ENCODE assay signal across 29 mouse cellular contexts in the genomic region with DNA sequence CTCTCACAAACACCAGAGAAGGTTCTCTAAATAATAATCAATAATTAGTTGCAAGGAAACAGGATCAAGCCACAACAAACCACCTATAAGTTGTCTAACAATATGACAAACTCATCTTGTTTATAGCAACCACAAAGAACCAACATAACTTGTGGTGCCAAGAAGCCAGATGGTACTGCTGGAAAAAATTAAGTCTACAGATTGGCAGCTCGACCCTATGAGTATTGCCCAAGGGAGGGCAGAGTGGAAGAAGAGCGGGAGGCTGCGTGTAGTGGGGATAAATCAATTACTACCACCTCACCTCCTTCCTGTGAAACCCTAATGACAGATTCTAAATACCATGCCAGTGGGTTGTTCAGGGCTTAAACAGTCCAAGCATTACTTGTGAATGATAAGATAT. TPM values are rescaled to one million over a fixed set of nuclear protein-coding genes. Genes with fewer than 3 reads are reported as not detected.
A peak's percentile ranks its signal among the peaks of the same experiment; 100 is the strongest.
DNase-seq lines count a peak whose midpoint lies in the region; ATAC-seq and TF ChIP-seq lines count a peak whose summit lies in the region.
"Had no signal": no experiment of that assay in that cellular context is flagged by ENCODE, and none has a peak within 500 bp of the region (broad histone marks: within the 10 kb centered on the region; RNA-seq: fewer than 3 reads in every experiment).

No protein-coding gene starts in this region.

- no peaks in the 10 kb centered on the region for H3K4me1 ChIP-seq in forebrain, postnatal 0 days (ENCODE audit: insufficient read depth)
- H3K4me1 ChIP-seq in forebrain, embryonic 15.5 days: 0 out of 2 replicates have a peak, but pooled peaks cover 5% of the 10 kb centered on the region
- peaks cover 7% of the 10 kb centered on the region; the same call in 1 of the 2 replicates for H3K4me1 ChIP-seq in lung, embryonic 15.5 days
- H3K4me1 ChIP-seq: embryonic facial prominence, embryonic 13.5 days; heart, embryonic 13.5 days; limb, embryonic 15.5 days; liver, embryonic 13.5 days; neural tube, embryonic 15.5 days had no signal

- ATAC-seq in forebrain, postnatal 0 days: no peak
- no peak for ATAC-seq in forebrain, embryonic 15.5 days (replicated peaks)
- ATAC-seq in lung, embryonic 15.5 days (ENCODE audit: borderline replicate concordance, extremely low read depth, low FRiP score, low TSS enrichment): no peak
- ATAC-seq: intestine, embryonic 16.5 days had no signal

- H3K4me2 ChIP-seq in forebrain, postnatal 0 days (ENCODE audit: low read depth): no peak overlapping the region
- no peak overlapping the region for H3K4me2 ChIP-seq in forebrain, embryonic 15.5 days (replicated peaks)
- H3K4me2 ChIP-seq in lung, embryonic 15.5 days: no peak overlapping the region
- H3K4me2 ChIP-seq: embryonic facial prominence, embryonic 13.5 days; heart, embryonic 13.5 days; limb, embryonic 15.5 days; liver, embryonic 13.5 days; midbrain, embryonic 11.5 days; neural tube, embryonic 15.5 days had no signal

- 51% methylated on average over 3 of the region's 3 CpGs for WGBS in forebrain, postnatal 0 days
- WGBS in forebrain, embryonic 15.5 days: 57% methylated on average over 3 of the region's 3 CpGs
- 43% methylated on average over 3 of the region's 3 CpGs for WGBS in lung, embryonic 15.5 days

- no peak for TF ChIP-seq CTCF in forebrain, postnatal 0 days (IDR thresholded peaks at IDR 0.05; ENCODE audit: low read depth)
- no peak for TF ChIP-seq CTCF in brain, embryonic 14.5 days (IDR thresholded peaks at IDR 0.05; ENCODE audit: borderline replicate concordance, extremely low read depth, insufficient read depth, insufficient read length)

- no peak overlapping the region for H3K27ac ChIP-seq in forebrain, postnatal 0 days (ENCODE audit: low read depth, low read length)
- H3K27ac ChIP-seq in forebrain, embryonic 15.5 days (replicated peaks): no peak overlapping the region
- 0 out of 2 replicates have a peak overlapping the region, but pooled peaks have one; percentile 24 for H3K27ac ChIP-seq in lung, embryonic 15.5 days
- H3K27ac ChIP-seq: embryonic facial prominence, embryonic 13.5 days; gastrocnemius, adult 2 months; heart, embryonic 13.5 days; kidney, postnatal 0 days; limb, embryonic 10.5 days; limb, embryonic 15.5 days; liver, embryonic 13.5 days; neural tube, embryonic 15.5 days had no signal

- no peak overlapping the region for H3K9ac ChIP-seq in forebrain, postnatal 0 days
- no peak overlapping the region for H3K9ac ChIP-seq in forebrain, embryonic 15.5 days (replicated peaks)
- no peak overlapping the region for H3K9ac ChIP-seq in lung, embryonic 15.5 days
- H3K9ac ChIP-seq: embryonic facial prominence, embryonic 13.5 days; heart, embryonic 13.5 days; limb, embryonic 15.5 days; liver, embryonic 13.5 days; neural tube, embryonic 15.5 days had no signal

- H3K4me3 ChIP-seq in forebrain, postnatal 0 days (ENCODE audit: low read depth, low read length): no peak overlapping the region
- no peak overlapping the region for H3K4me3 ChIP-seq in forebrain, embryonic 15.5 days
- H3K4me3 ChIP-seq in lung, embryonic 15.5 days: no peak overlapping the region
- H3K4me3 ChIP-seq: embryonic facial prominence, embryonic 13.5 days; gastrocnemius, adult 2 months; heart, embryonic 13.5 days; limb, embryonic 10.5 days; limb, embryonic 15.5 days; liver, embryonic 13.5 days; neural tube, embryonic 15.5 days had no signal

- H3K27me3 ChIP-seq in forebrain, postnatal 0 days (ENCODE audit: insufficient read depth, low read length): no peaks in the 10 kb centered on the region
- H3K27me3 ChIP-seq in forebrain, embryonic 15.5 days: no peaks in the 10 kb centered on the region
- no peaks in the 10 kb centered on the region for H3K27me3 ChIP-seq in lung, embryonic 15.5 days
- H3K27me3 ChIP-seq: CH12.LX; embryonic facial prominence, embryonic 13.5 days; heart, embryonic 13.5 days; limb, embryonic 15.5 days; liver, embryonic 13.5 days; neural tube, embryonic 15.5 days had no signal

- no peak for TF ChIP-seq POLR2A in brain, embryonic 14.5 days (IDR thresholded peaks at IDR 0.05; ENCODE audit: borderline replicate concordance, extremely low read depth, insufficient read depth, insufficient read length, poor library complexity, severe bottlenecking)

- DNase-seq in cerebellum, postnatal 10 days: peak; percentile 86 to 87
- DNase-seq in cerebellum, adult 8-10 months: no peak
- peak; percentile 21 for DNase-seq in forebrain, postnatal 0 days
- DNase-seq in lung, adult 18-20 months: no peak
- DNase-seq in brain, embryonic 14.5 days (ENCODE audit: low read depth): peak; percentile 75
- DNase-seq: adrenal gland, postnatal 14 days; gastrocnemius, adult 2 months; gastrocnemius, postnatal 36 days; heart, adult 18-20 months; heart, postnatal 10 days; kidney, adult 8-10 months; kidney, postnatal 4 days; liver, embryonic 13.5 days; lung, adult 2 months; lung, postnatal 36 days; right cerebral cortex, adult 18-20 months; spleen, adult 18-20 months; thymus, postnatal 14 days had no signal

- H3K9me3 ChIP-seq in forebrain, postnatal 0 days (ENCODE audit: low read length): no peaks in the 10 kb centered on the region
- H3K9me3 ChIP-seq in forebrain, embryonic 15.5 days: no peaks in the 10 kb centered on the region
- no peaks in the 10 kb centered on the region for H3K9me3 ChIP-seq in lung, embryonic 15.5 days
- H3K9me3 ChIP-seq: embryonic facial prominence, embryonic 13.5 days; heart, embryonic 13.5 days; limb, embryonic 10.5 days; limb, embryonic 15.5 days; liver, embryonic 13.5 days; neural tube, embryonic 15.5 days had no signal

- H3K36me3 ChIP-seq in forebrain, postnatal 0 days (ENCODE audit: insufficient read depth): no peaks in the 10 kb centered on the region
- H3K36me3 ChIP-seq in forebrain, embryonic 15.5 days: no peaks in the 10 kb centered on the region
- H3K36me3 ChIP-seq in lung, embryonic 15.5 days: no peaks in the 10 kb centered on the region
- H3K36me3 ChIP-seq: embryonic facial prominence, embryonic 13.5 days; heart, embryonic 13.5 days; limb, embryonic 10.5 days; limb, embryonic 15.5 days; liver, embryonic 13.5 days; neural tube, embryonic 15.5 days had no signal

RNA-seq across cellular contexts. Expression of a gene that starts 34.7 kb away (rescaled TPM):
- total RNA-seq in forebrain, postnatal 0 days (2014; rRNA removed): 4.7 and 5.1 TPM in 2 replicates
- 6.2 and 6.6 TPM in 2 replicates for polyA plus RNA-seq in forebrain, postnatal 0 days (2015; fragmentation: Nextera tagmentation; extraction: Ambion mirVana)
- 5.0 and 7.4 TPM in 2 replicates for polyA plus RNA-seq in forebrain, embryonic 15.5 days (2015; fragmentation: Nextera tagmentation; extraction: Ambion mirVana)
- polyA plus RNA-seq in lung, embryonic 15.5 days (2015; fragmentation: Nextera tagmentation; extraction: Ambion mirVana): 59.3 and 65.0 TPM in 2 replicates
- 6.3 and 10.3 TPM in 2 replicates for polyA plus RNA-seq in brain, embryonic 14.5 days (2012; rRNA removed)

Comparison
In these comparisons a context has a peak if more than half of its experiments do, and no peak if none do; other contexts are left out.
1. DNase-seq: peak in cerebellum, postnatal 10 days (2 of 2), forebrain, postnatal 0 days (single experiment) and brain, embryonic 14.5 days (single experiment); none in cerebellum, adult 8-10 months (single experiment) and lung, adult 18-20 months (0 of 2).